Mouse (Mus musculus): ENCODE data around the gene Hsf4. TPM values are rescaled to one million over a fixed set of nuclear protein-coding genes. Genes with fewer than 3 reads are reported as not detected.

The Hsf4 gene
- total RNA-seq, 1 experiment from 2014 or later = not detected

DNA sequence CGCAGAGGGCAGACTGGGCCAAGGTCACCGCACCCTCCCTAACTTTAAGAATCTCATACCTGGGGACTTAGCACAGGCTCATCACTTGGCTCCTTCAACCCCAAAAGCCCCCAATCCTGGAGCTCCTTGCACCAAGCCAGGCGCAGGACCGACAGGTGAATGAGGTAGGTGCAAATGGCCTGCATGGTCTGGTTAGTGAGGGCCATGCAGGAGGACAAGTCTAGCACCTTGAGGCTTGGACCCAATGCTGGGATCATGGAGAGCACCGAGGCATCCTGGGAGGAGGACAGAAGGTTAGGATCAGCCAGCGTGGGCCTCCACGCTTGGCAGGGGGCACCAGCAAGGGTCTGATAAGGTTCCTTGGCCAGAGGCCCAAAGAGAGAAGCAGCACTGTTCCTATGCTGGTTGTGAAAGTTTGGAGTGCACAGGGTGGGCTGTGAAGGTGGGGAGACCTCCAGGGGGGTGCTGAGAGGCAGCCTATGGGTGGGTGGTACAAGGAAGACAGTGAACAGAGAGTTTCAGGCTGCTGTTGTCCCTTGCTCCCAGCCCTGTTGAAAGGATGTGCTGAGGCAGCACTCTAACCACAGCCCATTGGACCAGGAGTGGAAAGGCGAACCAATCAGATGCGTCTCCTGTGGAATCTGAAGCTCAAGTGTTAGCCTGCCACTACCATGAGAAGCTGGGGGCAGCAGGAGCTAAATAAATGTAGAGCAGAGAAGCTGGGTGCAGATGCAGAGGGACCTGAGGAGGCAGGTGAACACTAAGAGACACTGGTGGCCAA, 44.2 kb downstream of the Hsf4 start:
- no peak for ATAC-seq (replicated peaks; ENCODE audit: insufficient number of reproducible peaks, low FRiP score, low TSS enrichment, poor library complexity, severe bottlenecking)

DNA sequence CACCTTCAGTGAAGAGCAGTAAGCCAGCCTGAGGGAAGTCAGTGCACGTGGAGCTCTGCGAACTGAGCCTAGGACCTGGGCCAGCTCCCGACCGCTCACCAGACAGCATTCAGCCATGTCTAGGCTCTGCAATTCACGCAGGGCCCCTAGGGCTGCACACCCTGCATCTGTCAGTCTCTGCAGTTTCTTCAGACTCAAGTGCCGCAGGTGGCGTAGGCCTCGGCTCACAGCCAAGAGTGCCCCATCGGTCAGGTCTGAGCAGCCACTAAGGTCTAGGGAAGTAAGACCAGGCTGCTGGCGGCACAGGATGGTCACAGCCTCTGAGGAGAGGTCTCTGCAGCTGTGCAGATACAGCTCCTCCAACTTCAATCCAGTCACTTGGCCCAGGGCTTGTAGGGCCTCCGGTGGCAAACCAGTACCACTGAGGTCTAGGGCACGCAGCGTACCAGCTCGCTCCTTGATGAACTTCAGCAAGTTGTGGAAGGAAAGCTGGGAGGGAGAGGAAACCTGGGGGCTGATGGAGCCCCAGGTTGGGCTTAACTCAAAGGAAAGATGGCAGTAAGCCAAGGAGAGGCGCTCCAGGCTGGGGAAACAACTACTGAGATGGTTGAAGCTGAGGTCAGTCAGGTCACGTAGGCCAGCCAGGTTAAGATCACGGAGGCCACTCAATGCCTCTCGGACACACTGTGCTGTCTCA, 45.6 kb downstream of the Hsf4 start:
- ATAC-seq (replicated peaks; ENCODE audit: insufficient number of reproducible peaks, low FRiP score, low TSS enrichment, poor library complexity, severe bottlenecking) = no peak

DNA sequence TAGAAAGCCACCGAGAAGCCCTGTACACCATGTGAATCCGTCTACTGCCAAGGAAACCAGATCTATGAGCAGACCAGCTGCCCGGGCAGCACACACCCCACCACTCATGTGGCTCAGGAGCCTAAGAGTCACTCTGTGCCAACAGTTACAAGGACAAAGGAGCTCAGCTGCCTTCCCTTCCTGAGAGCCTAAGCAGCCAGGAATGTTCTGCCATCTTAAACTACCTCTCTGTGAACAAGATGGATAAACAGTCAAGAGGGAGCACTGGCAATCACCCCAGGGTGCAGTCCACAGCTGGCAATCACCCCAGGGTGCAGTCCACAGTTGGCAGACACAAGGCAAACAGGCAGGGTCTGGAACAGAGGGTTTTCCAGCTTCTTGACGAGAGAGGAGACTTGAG, 48.3 kb downstream of the Hsf4 start:
- no peak for ATAC-seq (replicated peaks; ENCODE audit: insufficient number of reproducible peaks, low FRiP score, low TSS enrichment, poor library complexity, severe bottlenecking)

DNA sequence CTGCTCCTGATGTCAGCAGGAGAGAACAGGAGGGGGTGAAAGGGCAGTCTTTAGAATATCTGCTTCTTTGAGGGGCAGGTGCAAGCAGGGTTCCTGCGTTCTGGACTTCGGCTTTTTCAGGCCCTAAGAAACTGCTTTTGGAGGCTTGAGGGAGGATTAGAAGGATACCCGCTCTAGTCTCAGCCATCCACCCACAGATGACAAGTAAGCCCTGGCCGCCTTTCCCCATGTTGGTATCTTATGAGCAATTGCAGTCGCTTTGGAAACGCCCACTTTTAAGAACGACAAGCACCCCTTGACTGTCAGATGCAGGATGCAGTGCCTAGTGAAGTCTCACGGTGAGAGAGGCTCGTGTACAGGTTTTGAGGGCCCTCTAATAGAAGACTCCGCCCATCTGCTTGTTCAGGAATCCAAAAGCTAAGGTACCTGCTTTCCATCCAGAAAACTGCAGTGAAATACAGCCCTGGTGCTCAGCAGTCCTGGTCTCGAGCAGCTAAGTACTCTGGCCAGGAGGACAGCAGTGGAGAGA, 49.1 kb downstream of the Hsf4 start:
- no peak for ATAC-seq (replicated peaks; ENCODE audit: insufficient number of reproducible peaks, low FRiP score, low TSS enrichment, poor library complexity, severe bottlenecking)

DNA sequence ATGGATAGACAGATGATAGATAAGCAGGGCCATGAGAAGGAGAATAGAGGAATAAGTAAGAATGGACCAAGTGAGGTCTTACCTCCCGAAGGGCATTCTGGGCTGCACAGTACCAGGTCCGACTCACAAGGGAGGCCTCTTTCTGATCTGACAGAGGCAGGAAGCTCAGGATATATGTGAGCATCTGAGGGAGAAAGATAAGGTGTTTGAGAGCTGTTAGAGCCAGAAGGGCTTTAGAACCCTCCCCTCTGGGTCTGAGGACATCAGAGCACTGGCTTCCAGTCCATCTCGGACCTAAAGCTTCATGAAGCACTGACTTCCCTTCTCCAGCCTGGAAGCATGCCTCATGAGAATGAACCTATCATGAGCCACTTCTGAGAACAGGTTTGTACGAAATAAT, 53.6 kb downstream of the Hsf4 start:
- no peak for ATAC-seq (replicated peaks; ENCODE audit: insufficient number of reproducible peaks, low FRiP score, low TSS enrichment, poor library complexity, severe bottlenecking)

Other genes starting within 250 kb of the Hsf4 start
- not detected in 3 replicates for gene Ces3a, start 221.2 kb upstream of the Hsf4 start, total RNA-seq (2017)
- gene Ces3b, start 186.0 kb upstream of the Hsf4 start, total RNA-seq (2017) = not detected in 3 replicates
- not detected in 3 replicates for gene Ces4a, start 138.0 kb upstream of the Hsf4 start, total RNA-seq (2017)
- 167 to 180 TPM (median 174 TPM) in 3 replicates for gene Cbfb, start 99.1 kb upstream of the Hsf4 start, total RNA-seq (2017)
- 28.8 to 39.0 TPM (median 32.3 TPM) in 3 replicates for gene D230025D16Rik, start 44.7 kb upstream of the Hsf4 start, total RNA-seq (2017)
- gene B3gnt9, start 14.6 kb upstream of the Hsf4 start, total RNA-seq (2017) = 0.29 TPM in 1 of 3 replicates, not detected in the others
- 16.2 to 28.9 TPM (median 23.3 TPM) in 3 replicates for gene Tradd, start 5.2 kb upstream of the Hsf4 start, total RNA-seq (2017)
- gene Fbxl8, start 5.2 kb upstream of the Hsf4 start, total RNA-seq (2017) = 3.6 to 5.0 TPM in 2 of 3 replicates, not detected in the other
- not detected in 3 replicates for gene Nol3, start 6.3 kb downstream of the Hsf4 start, total RNA-seq (2017)
- gene 4931428F04Rik, start 20.1 kb downstream of the Hsf4 start, total RNA-seq (2017) = 0.64 to 1.3 TPM in 2 of 3 replicates, not detected in the other
- 0.43 to 0.49 TPM in 2 of 3 replicates, not detected in the other for gene Exoc3l, start 26.3 kb downstream of the Hsf4 start, total RNA-seq (2017)
- gene E2f4, start 27.9 kb downstream of the Hsf4 start, total RNA-seq (2017) = 19.7 to 52.7 TPM (median 21.0 TPM) in 3 replicates
- gene Elmo3, start 35.8 kb downstream of the Hsf4 start, total RNA-seq (2017) = 0.21 to 2.5 TPM (median 1.3 TPM) in 3 replicates
- gene Lrrc29, start 56.5 kb downstream of the Hsf4 start, total RNA-seq (2017) = 1.3 to 2.8 TPM (median 1.7 TPM) in 3 replicates
- gene Tmem208, start 56.6 kb downstream of the Hsf4 start, total RNA-seq (2017) = 36.6 to 48.0 TPM (median 42.8 TPM) in 3 replicates
- gene Fhod1, start 78.2 kb downstream of the Hsf4 start, total RNA-seq (2017) = 6.5 to 14.7 TPM (median 8.4 TPM) in 3 replicates
- 0.10 TPM in 1 of 3 replicates, not detected in the others for gene Slc9a5, start 79.0 kb downstream of the Hsf4 start, total RNA-seq (2017)
- gene Plekhg4, start 103.5 kb downstream of the Hsf4 start, total RNA-seq (2017) = 0.49 TPM in 1 of 3 replicates, not detected in the others
- gene Kctd19, start 143.7 kb downstream of the Hsf4 start, total RNA-seq (2017) = 0.32 TPM in 1 of 3 replicates, not detected in the others
- not detected in 3 replicates for gene Lrrc36, start 143.8 kb downstream of the Hsf4 start, total RNA-seq (2017)
- 164 to 258 TPM (median 248 TPM) in 3 replicates for gene Tppp3, start 201.7 kb downstream of the Hsf4 start, total RNA-seq (2017)
- 0.43 to 0.49 TPM (median 0.48 TPM) in 3 replicates for gene Zdhhc1, start 227.1 kb downstream of the Hsf4 start, total RNA-seq (2017)
- gene Hsd11b2, start 249.0 kb downstream of the Hsf4 start, total RNA-seq (2017) = not detected in 3 replicates